Mouse (Mus musculus) ES-Bruce4 (cell line): Measurements from ENCODE around the gene Slco4a1. TPM values are rescaled to one million over a fixed set of nuclear protein-coding genes. Genes with fewer than 3 reads are reported as not detected.

Experiments
- H3K27ac ChIP-seq: 2 replicates; pipeline ENCODE4 v1.5.1; 2012; ENCODE audit warnings: low read length, inconsistent platforms; ENCODE audit not compliant: insufficient read depth
- H3K27me3 ChIP-seq: 2 replicates; pipeline ENCODE4 v1.6.1; 2012; ENCODE audit warnings: mild to moderate bottlenecking, low read length, inconsistent platforms; ENCODE audit not compliant: control insufficient read depth, poor library complexity, insufficient read depth, severe bottlenecking
- H3K36me3 ChIP-seq: 2 replicates; pipeline ENCODE4 v1.6.1; 2012; ENCODE audit warnings: inconsistent platforms, mild to moderate bottlenecking, low read length, moderate library complexity; ENCODE audit not compliant: control insufficient read depth, poor library complexity, insufficient read depth, severe bottlenecking
- H3K4me1 ChIP-seq: one replicate; pipeline ENCODE4 v1.8.1; 2011; ENCODE audit warnings: low read length; ENCODE audit not compliant: control insufficient read depth, insufficient read depth
- H3K4me3 ChIP-seq: 2 replicates; pipeline ENCODE4 v1.5.1; 2011; ENCODE audit warnings: low read depth, mild to moderate bottlenecking, low read length
- H3K9ac ChIP-seq: 2 replicates; pipeline ENCODE4 v1.6.1; 2012; ENCODE audit warnings: low read depth, mild to moderate bottlenecking, inconsistent platforms; ENCODE audit not compliant: poor library complexity, severe bottlenecking
- H3K9me3 ChIP-seq: replicated peaks from 2 replicates; pipeline ENCODE4 v1.6.1; 2012; ENCODE audit warnings: mild to moderate bottlenecking, low read length, inconsistent platforms; ENCODE audit not compliant: control insufficient read depth, poor library complexity, insufficient read depth, severe bottlenecking
- CTCF ChIP-seq: IDR thresholded peaks from one replicate; pipeline ENCODE4 v1.8.1; 2011; ENCODE audit warnings: low read depth, low read length
- EP300 ChIP-seq: IDR thresholded peaks from 2 replicates; pipeline ENCODE4 v1.6.1; 2011; ENCODE audit warnings: low read depth, low read length; ENCODE audit not compliant: insufficient read depth
- POLR2A ChIP-seq: IDR thresholded peaks from one replicate; pipeline ENCODE4 v1.8.1; 2011; ENCODE audit warnings: low read length; ENCODE audit not compliant: insufficient read depth
- polyA plus RNA-seq: library from polyadenylated mRNA; stranded (reverse); fragments of >200 nt; gene quantifications from 2 replicates; pipeline ENCODE4 v1.2.4, GENCODE M21; 2011; ENCODE audit warnings: low read depth; ENCODE audit not compliant: missing spikeins, insufficient read depth, insufficient read length

Slco4a1 gene
- polyA plus RNA-seq, 1 experiment: 11.9 TPM

- H3K4me3 ChIP-seq: no peak overlapping the region
- H3K9me3 ChIP-seq: no peaks in the 10 kb centered on the region
- TF ChIP-seq CTCF (no peak), POLR2A (no peak), EP300 (no peak)
- no peaks in the 10 kb centered on the region for H3K27me3 ChIP-seq
- H3K4me1 ChIP-seq: no peaks in the 10 kb centered on the region
- no peak overlapping the region for H3K9ac ChIP-seq
- no peak overlapping the region for H3K27ac ChIP-seq
- H3K36me3 ChIP-seq: no peaks in the 10 kb centered on the region
Measured at GRCm38 (mm10) chr2:180432751-180433150, 23.3 kb upstream of the Slco4a1 start.

- Histone ChIP-seq H3K27me3 (no peaks in the 10 kb centered on the region), H3K36me3 (no peaks in the 10 kb centered on the region), H3K4me3 (no peak overlapping the region), H3K27ac (no peak overlapping the region), H3K9me3 (no peaks in the 10 kb centered on the region), H3K9ac (no peak overlapping the region), H3K4me1 (no peaks in the 10 kb centered on the region)
- TF ChIP-seq CTCF: no peak
- TF ChIP-seq EP300: no peak
- TF ChIP-seq POLR2A: no peak
Measured at GRCm38 (mm10) chr2:180433350-180433749, 22.7 kb upstream of the Slco4a1 start.

DNA sequence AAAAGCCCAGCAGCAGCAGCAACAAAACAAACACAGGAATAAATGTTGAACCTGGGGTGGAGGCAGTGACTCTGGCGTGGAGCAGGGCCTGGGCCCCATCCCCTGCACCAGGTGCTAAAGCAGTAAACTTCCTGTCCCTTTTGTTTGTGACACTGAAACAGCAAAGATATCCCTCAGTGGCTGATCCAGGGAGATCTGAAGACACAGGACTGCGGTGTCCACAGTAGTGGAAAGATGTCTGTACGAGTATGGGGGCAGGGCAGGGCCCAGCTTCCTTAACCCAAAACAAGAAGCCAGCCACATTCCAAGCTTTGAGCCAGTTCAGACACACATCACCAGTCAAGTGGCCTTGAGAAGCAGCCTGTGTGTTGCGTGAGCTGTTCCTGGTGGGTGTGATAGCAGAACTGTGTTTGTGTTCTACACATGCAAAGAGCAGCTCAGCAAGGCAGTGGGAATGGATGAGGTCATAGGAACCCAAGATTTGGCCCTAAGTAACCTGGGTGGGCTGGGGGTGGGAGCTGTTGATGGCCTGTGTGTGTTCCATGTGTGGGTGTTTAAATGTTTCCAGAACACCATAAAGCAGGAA is 20.6 kb upstream of the Slco4a1 start:
- H3K4me3 ChIP-seq: no peak overlapping the region
- no peak for TF ChIP-seq CTCF
- no peak for TF ChIP-seq POLR2A
- TF ChIP-seq EP300: no peak
- no peak overlapping the region for H3K27ac ChIP-seq
- no peak overlapping the region for H3K9ac ChIP-seq
- H3K27me3 ChIP-seq: no peaks in the 10 kb centered on the region
- no peaks in the 10 kb centered on the region for H3K9me3 ChIP-seq
- no peaks in the 10 kb centered on the region for H3K36me3 ChIP-seq
- H3K4me1 ChIP-seq: no peaks in the 10 kb centered on the region

DNA sequence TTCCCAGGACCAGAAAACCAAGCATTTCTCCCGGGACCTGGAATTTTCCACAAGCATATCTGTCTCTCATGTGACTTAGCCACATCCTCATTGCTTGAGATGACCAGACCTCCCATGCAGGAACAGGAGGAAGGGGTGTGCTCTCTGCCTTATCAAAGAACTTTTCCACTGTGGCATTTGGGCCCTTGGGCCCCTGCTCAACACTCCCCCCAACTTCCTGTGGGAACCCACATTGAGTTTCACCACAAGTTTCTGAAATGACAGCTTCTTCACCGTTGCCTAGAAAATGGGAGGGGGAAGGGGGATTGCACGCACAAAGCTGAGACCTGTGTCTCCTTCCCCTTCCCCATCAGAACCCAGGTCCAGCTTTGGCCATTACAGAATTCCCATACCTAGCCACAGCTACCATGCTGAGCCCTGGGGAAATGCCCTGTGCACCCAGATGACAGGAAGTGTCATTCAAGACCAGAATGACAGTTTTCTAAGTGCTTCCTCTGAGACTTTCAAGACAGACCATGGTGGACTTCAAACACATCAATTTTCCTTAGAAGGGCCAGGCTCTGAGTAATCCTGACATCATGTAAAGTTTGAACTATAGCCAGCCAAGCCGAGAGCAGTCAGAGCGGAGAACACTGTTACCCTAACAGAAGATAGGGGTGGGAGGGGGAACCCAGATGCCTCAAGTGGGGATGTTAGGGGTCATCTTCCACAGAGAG is 18.7 kb upstream of the Slco4a1 start:
- Histone ChIP-seq H3K4me1 (no peaks in the 10 kb centered on the region), H3K27me3 (no peaks in the 10 kb centered on the region), H3K9me3 (no peaks in the 10 kb centered on the region), H3K36me3 (no peaks in the 10 kb centered on the region), H3K9ac (no peak overlapping the region), H3K4me3 (no peak overlapping the region), H3K27ac (no peak overlapping the region)
- no peak for TF ChIP-seq CTCF

DNA sequence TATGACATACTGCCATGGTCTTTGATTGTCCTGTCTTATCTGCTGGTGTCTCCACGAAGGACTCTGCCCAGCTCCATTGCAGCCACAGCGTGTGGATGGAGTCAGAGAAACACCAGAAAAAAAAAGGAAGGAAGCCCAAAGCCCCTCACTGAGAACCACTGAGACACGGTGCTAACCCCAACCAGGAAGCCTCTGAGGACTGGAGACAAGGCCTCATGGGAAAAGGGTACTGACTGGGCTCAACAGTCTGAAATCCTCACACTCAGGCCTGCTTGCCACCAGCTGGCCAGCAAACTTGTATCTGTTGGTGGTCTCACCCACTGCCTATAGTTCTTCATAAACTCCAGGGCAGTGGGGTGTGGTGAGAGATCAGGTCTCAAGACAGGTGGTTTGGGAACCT is 16.3 kb upstream of the Slco4a1 start:
- Histone ChIP-seq H3K4me3 (no peak overlapping the region), H3K36me3 (no peaks in the 10 kb centered on the region), H3K27ac (no peak overlapping the region), H3K9me3 (no peaks in the 10 kb centered on the region), H3K4me1 (no peaks in the 10 kb centered on the region), H3K27me3 (no peaks in the 10 kb centered on the region), H3K9ac (no peak overlapping the region)
- TF ChIP-seq CTCF: no peak
- TF ChIP-seq POLR2A: no peak
- no peak for TF ChIP-seq EP300

GRCm38 (mm10) chr2:180440596-180441332 is 15.3 kb upstream of the Slco4a1 start:
- no peaks in the 10 kb centered on the region for H3K9me3 ChIP-seq
- H3K27me3 ChIP-seq: no peaks in the 10 kb centered on the region
- H3K4me1 ChIP-seq: no peaks in the 10 kb centered on the region
- H3K4me3 ChIP-seq: no peak overlapping the region
- H3K9ac ChIP-seq: no peak overlapping the region
- no peak for TF ChIP-seq POLR2A
- no peak for TF ChIP-seq EP300
- TF ChIP-seq CTCF: no peak
- H3K27ac ChIP-seq: no peak overlapping the region
- no peaks in the 10 kb centered on the region for H3K36me3 ChIP-seq
